Mouse (Mus musculus): ENCODE data around the gene Guca1b.

The Guca1b gene

GRCm38 (mm10) chr17:47385145-47385544, at the start of gene Guca1b:
Gene Guca1b, plus strand, starts transcription at chr17:47385393.
- no peak for DNase-seq (ENCODE audit: low spot score in 2 of 2)

- no peak for DNase-seq (ENCODE audit: low spot score in 2 of 2)
These were observed 42.1 kb upstream of the Guca1b start for GRCm38 (mm10) chr17:47343121-47343520.

- DNase-seq (ENCODE audit: low spot score in 2 of 2): no peak
These were observed 35.4 kb upstream of the Guca1b start for GRCm38 (mm10) chr17:47349721-47350319.

- peak; percentile 53 to 84 for DNase-seq (ENCODE audit: low spot score in 2 of 2)
These were observed 25.2 kb upstream of the Guca1b start for GRCm38 (mm10) chr17:47359964-47360363.

GRCm38 (mm10) chr17:47361343-47361742, 23.9 kb upstream of the Guca1b start:
- no peak for DNase-seq (ENCODE audit: low spot score in 2 of 2)

GRCm38 (mm10) chr17:47368401-47369086, 16.6 kb upstream of the Guca1b start, which contains the start of gene Mrps10:
Gene Mrps10, plus strand, starts transcription at chr17:47368887.
- DNase-seq (ENCODE audit: low spot score in 2 of 2): peak; percentile 83 to 91

- DNase-seq (ENCODE audit: low spot score in 2 of 2): no peak
These were observed 16.1 kb upstream of the Guca1b start for GRCm38 (mm10) chr17:47369087-47369443.

GRCm38 (mm10) chr17:47371451-47371850, 13.7 kb upstream of the Guca1b start:
- peak; percentile 64 to 83 for DNase-seq (ENCODE audit: low spot score in 2 of 2)

GRCm38 (mm10) chr17:47373991-47374390, 11.2 kb upstream of the Guca1b start:
- no peak for DNase-seq (ENCODE audit: low spot score in 2 of 2)

- no peak for DNase-seq (ENCODE audit: low spot score in 2 of 2)
These were observed 8.4 kb upstream of the Guca1b start for GRCm38 (mm10) chr17:47376779-47377280.

- no peak for DNase-seq (ENCODE audit: low spot score in 2 of 2)
These were observed 7.1 kb upstream of the Guca1b start for GRCm38 (mm10) chr17:47378133-47378532.

GRCm38 (mm10) chr17:47381917-47382316, 3.3 kb upstream of the Guca1b start:
- DNase-seq (ENCODE audit: low spot score in 2 of 2): no peak

- DNase-seq (ENCODE audit: low spot score in 2 of 2): no peak
These were observed 1.9 kb upstream of the Guca1b start for GRCm38 (mm10) chr17:47383266-47383665.

GRCm38 (mm10) chr17:47384064-47384463, 1.1 kb upstream of the Guca1b start:
- no peak for DNase-seq (ENCODE audit: low spot score in 2 of 2)

- peak; percentile 69 to 89 for DNase-seq (ENCODE audit: low spot score in 2 of 2)
These were observed 1.5 kb downstream of the Guca1b start for GRCm38 (mm10) chr17:47386649-47387048.

- DNase-seq (ENCODE audit: low spot score in 2 of 2): no peak
These were observed 9.2 kb downstream of the Guca1b start for GRCm38 (mm10) chr17:47394223-47394869.

- DNase-seq (ENCODE audit: low spot score in 2 of 2): peak; percentile 57 to 76
These were observed 10.3 kb downstream of the Guca1b start for GRCm38 (mm10) chr17:47395376-47395913.

- DNase-seq (ENCODE audit: low spot score in 2 of 2): no peak
These were observed 13.9 kb downstream of the Guca1b start for GRCm38 (mm10) chr17:47399091-47399490.

GRCm38 (mm10) chr17:47400451-47400850, 15.3 kb downstream of the Guca1b start, which contains the start of gene Guca1a:
Gene Guca1a, minus strand, starts transcription at chr17:47400584.
- DNase-seq (ENCODE audit: low spot score in 2 of 2): no peak

- DNase-seq (ENCODE audit: low spot score in 2 of 2): no peak
These were observed 22.7 kb downstream of the Guca1b start for GRCm38 (mm10) chr17:47407717-47408557.

- peak; percentile 50 to 85 for DNase-seq (ENCODE audit: low spot score in 2 of 2)
These were observed 23.3 kb downstream of the Guca1b start for GRCm38 (mm10) chr17:47408558-47408898.

Measured in spleen, postnatal 4 days (tissue).